Mouse (Mus musculus): Measurements from ENCODE around the gene Hist1h2bg. TPM values are rescaled to one million over a fixed set of nuclear protein-coding genes. Genes with fewer than 3 reads are reported as not detected.

The Hist1h2bg gene
- polyA plus RNA-seq, 1 experiment from 2014 or later, result 3.4 TPM

Small RNAs within 50 kb of the gene (microRNA-seq; reads per million reads assigned to microRNA genes)
- gene Gm44297, result not detected
- not detected for gene Gm44359
- gene Gm44394, result not detected

Other genes starting within 250 kb of the Hist1h2bg start
- gene Zfp322a, start 202.2 kb upstream of the Hist1h2bg start, polyA plus RNA-seq (2021; fragmentation: Nextera tagmentation), result 11.8 and 14.7 TPM in 2 replicates
- 7.2 and 7.9 TPM in 2 replicates for gene Abt1, start 147.5 kb upstream of the Hist1h2bg start, polyA plus RNA-seq (2021; fragmentation: Nextera tagmentation)
- not detected in 2 replicates for gene Btn1a1, start 105.5 kb upstream of the Hist1h2bg start, polyA plus RNA-seq (2021; fragmentation: Nextera tagmentation)
- gene Btn2a2, start 82.5 kb upstream of the Hist1h2bg start, polyA plus RNA-seq (2021; fragmentation: Nextera tagmentation), result 0.26 and 0.46 TPM in 2 replicates
- 62.0 and 135 TPM in 2 replicates for gene Hist1h4h, start 40.3 kb upstream of the Hist1h2bg start, polyA plus RNA-seq (2021; fragmentation: Nextera tagmentation)
- not detected in 2 replicates for gene Hist1h2af, start 37.5 kb upstream of the Hist1h2bg start, polyA plus RNA-seq (2021; fragmentation: Nextera tagmentation)
- gene Hist1h3g, start 36.0 kb upstream of the Hist1h2bg start, polyA plus RNA-seq (2021; fragmentation: Nextera tagmentation), result 1.3 TPM in 1 of 2 replicates, not detected in the other
- 0.20 and 0.25 TPM in 2 replicates for gene Hist1h2bh, start 28.0 kb upstream of the Hist1h2bg start, polyA plus RNA-seq (2021; fragmentation: Nextera tagmentation)
- 0.14 TPM in 1 of 2 replicates, not detected in the other for gene Hist1h3f, start 27.3 kb upstream of the Hist1h2bg start, polyA plus RNA-seq (2021; fragmentation: Nextera tagmentation)
- not detected in 2 replicates for gene Hist1h4f, start 19.7 kb upstream of the Hist1h2bg start, polyA plus RNA-seq (2021; fragmentation: Nextera tagmentation)
- gene Hist1h1d, start 18.1 kb upstream of the Hist1h2bg start, polyA plus RNA-seq (2021; fragmentation: Nextera tagmentation), result 0.03 and 0.10 TPM in 2 replicates
- gene Hist1h3e, start 9.0 kb upstream of the Hist1h2bg start, polyA plus RNA-seq (2021; fragmentation: Nextera tagmentation), result 1.1 and 1.8 TPM in 2 replicates
- gene Hist1h2ae, start 176 bp upstream of the Hist1h2bg start, polyA plus RNA-seq (2021; fragmentation: Nextera tagmentation), result 8.0 and 8.1 TPM in 2 replicates
- 1.1 TPM in 1 of 2 replicates, not detected in the other for gene Hist1h2bf, start 2.8 kb downstream of the Hist1h2bg start, polyA plus RNA-seq (2021; fragmentation: Nextera tagmentation)
- not detected in 2 replicates for gene Hist1h2ad, start 3.0 kb downstream of the Hist1h2bg start, polyA plus RNA-seq (2021; fragmentation: Nextera tagmentation)
- 0.60 and 0.88 TPM in 2 replicates for gene Hist1h3d, start 4.4 kb downstream of the Hist1h2bg start, polyA plus RNA-seq (2021; fragmentation: Nextera tagmentation)
- gene Hist1h4d, start 10.2 kb downstream of the Hist1h2bg start, polyA plus RNA-seq (2021; fragmentation: Nextera tagmentation), result 7.7 and 14.9 TPM in 2 replicates
- 4.3 and 6.3 TPM in 2 replicates for gene Hist1h2be, start 49.7 kb downstream of the Hist1h2bg start, polyA plus RNA-seq (2021; fragmentation: Nextera tagmentation)
- gene Hist1h1e, start 51.2 kb downstream of the Hist1h2bg start, polyA plus RNA-seq (2021; fragmentation: Nextera tagmentation), result 9.9 and 12.4 TPM in 2 replicates
- 2.2 and 4.2 TPM in 2 replicates for gene Hist1h2ac, start 112.6 kb downstream of the Hist1h2bg start, polyA plus RNA-seq (2021; fragmentation: Nextera tagmentation)
- gene Hist1h2bc, start 112.8 kb downstream of the Hist1h2bg start, polyA plus RNA-seq (2021; fragmentation: Nextera tagmentation), result 125 and 195 TPM in 2 replicates
- gene Hist1h1t, start 124.4 kb downstream of the Hist1h2bg start, polyA plus RNA-seq (2021; fragmentation: Nextera tagmentation), result not detected in 2 replicates
- gene Hist1h4c, start 127.1 kb downstream of the Hist1h2bg start, polyA plus RNA-seq (2021; fragmentation: Nextera tagmentation), result 3.0 and 6.5 TPM in 2 replicates
- gene Hfe, start 139.5 kb downstream of the Hist1h2bg start, polyA plus RNA-seq (2021; fragmentation: Nextera tagmentation), result 6.8 and 7.3 TPM in 2 replicates
- gene Hist1h1c, start 167.4 kb downstream of the Hist1h2bg start, polyA plus RNA-seq (2021; fragmentation: Nextera tagmentation), result 8.2 and 11.8 TPM in 2 replicates
- 0.43 and 0.45 TPM in 2 replicates for gene Hist1h3c, start 174.2 kb downstream of the Hist1h2bg start, polyA plus RNA-seq (2021; fragmentation: Nextera tagmentation)
- gene Hist1h2bb, start 175.3 kb downstream of the Hist1h2bg start, polyA plus RNA-seq (2021; fragmentation: Nextera tagmentation), result 0.92 TPM in 1 of 2 replicates, not detected in the other
- 3.4 and 5.1 TPM in 2 replicates for gene Hist1h2ab, start 179.7 kb downstream of the Hist1h2bg start, polyA plus RNA-seq (2021; fragmentation: Nextera tagmentation)
- gene Hist1h3b, start 180.9 kb downstream of the Hist1h2bg start, polyA plus RNA-seq (2021; fragmentation: Nextera tagmentation), result 0.31 TPM in 1 of 2 replicates, not detected in the other
- not detected in 2 replicates for gene Hist1h4b, start 185.6 kb downstream of the Hist1h2bg start, polyA plus RNA-seq (2021; fragmentation: Nextera tagmentation)
- gene Hist1h4a, start 189.8 kb downstream of the Hist1h2bg start, polyA plus RNA-seq (2021; fragmentation: Nextera tagmentation), result 0.34 TPM in 1 of 2 replicates, not detected in the other
- not detected in 2 replicates for gene Hist1h3a, start 191.0 kb downstream of the Hist1h2bg start, polyA plus RNA-seq (2021; fragmentation: Nextera tagmentation)
- 0.20 TPM in 1 of 2 replicates, not detected in the other for gene Hist1h1a, start 192.3 kb downstream of the Hist1h2bg start, polyA plus RNA-seq (2021; fragmentation: Nextera tagmentation)
- gene Trim38, start 198.5 kb downstream of the Hist1h2bg start, polyA plus RNA-seq (2021; fragmentation: Nextera tagmentation), result not detected in 2 replicates
- not detected in 2 replicates for gene Slc17a2, start 235.6 kb downstream of the Hist1h2bg start, polyA plus RNA-seq (2021; fragmentation: Nextera tagmentation)